Mouse (Mus musculus): ENCODE results near the gene Pex19. TPM values are rescaled to one million over a fixed set of nuclear protein-coding genes. Genes with fewer than 3 reads are reported as not detected.

Gene Pex19
- polyA plus RNA-seq, 1 experiment = 1.4 TPM

DNA sequence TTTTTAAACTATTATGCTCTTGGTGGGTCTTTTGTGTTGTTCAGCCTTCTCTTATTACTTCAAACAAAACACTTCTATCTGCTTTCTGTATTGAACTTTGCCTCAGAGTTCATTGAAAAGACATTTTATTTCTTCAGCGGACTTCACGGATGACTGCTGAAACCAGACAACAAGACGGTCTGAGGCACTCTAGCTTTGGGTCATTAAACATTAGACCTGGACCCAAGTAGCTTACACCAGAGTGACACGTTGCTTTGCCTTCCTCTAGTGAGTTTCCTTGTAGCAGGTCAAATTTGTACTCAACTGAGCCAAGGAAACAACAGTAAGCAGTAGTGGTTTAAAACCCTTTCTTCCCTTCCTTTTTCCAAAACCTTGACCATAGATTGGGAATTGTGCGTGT is 41.4 kb downstream of the Pex19 start:
- H3K9me3 ChIP-seq (ENCODE audit: control insufficient read depth, low read length) = no peaks in the 10 kb centered on the region
- TF ChIP-seq TAL1 (IDR thresholded peaks at IDR 0.05; ENCODE audit: low read length) (no peak), GATA1 (IDR thresholded peaks at IDR 0.05; ENCODE audit: low read length) (no peak)
- no peaks in the 10 kb centered on the region; the same call in 1 of the 2 replicates for H3K4me1 ChIP-seq (ENCODE audit: control insufficient read depth)
- peaks cover 98% of the 10 kb centered on the region for H3K36me3 ChIP-seq (ENCODE audit: control insufficient read depth)
- no peaks in the 10 kb centered on the region for H3K27me3 ChIP-seq (ENCODE audit: control insufficient read depth)
- H3K4me3 ChIP-seq (replicated peaks) = no peak overlapping the region

DNA sequence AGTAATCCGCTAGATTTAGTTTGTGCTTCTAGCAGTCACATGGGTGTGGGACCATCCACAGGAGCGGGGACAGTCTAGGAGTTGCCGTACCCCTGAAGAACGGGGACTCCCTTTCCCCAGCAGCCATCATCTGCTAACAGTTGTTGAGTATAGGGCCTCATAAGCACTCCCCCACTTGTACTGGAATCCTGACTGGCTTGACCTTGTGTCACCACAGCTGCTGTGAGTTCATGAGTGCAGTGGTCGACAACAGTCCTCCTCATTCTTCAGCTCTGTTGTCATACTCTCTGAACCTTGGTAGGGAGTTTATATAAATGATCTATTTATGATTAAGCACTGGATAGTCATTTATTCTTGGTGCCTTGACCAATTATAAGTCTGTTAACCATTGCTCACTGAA is 43.3 kb downstream of the Pex19 start:
- TF ChIP-seq TAL1 (IDR thresholded peaks at IDR 0.05; ENCODE audit: low read length) (no peak), GATA1 (IDR thresholded peaks at IDR 0.05; ENCODE audit: low read length) (no peak)
- no peak overlapping the region for H3K4me3 ChIP-seq (replicated peaks)
- peaks cover 99% of the 10 kb centered on the region for H3K36me3 ChIP-seq (ENCODE audit: control insufficient read depth)
- H3K4me1 ChIP-seq (ENCODE audit: control insufficient read depth) = no peaks in the 10 kb centered on the region
- H3K9me3 ChIP-seq (ENCODE audit: control insufficient read depth, low read length) = no peaks in the 10 kb centered on the region
- H3K27me3 ChIP-seq (ENCODE audit: control insufficient read depth) = no peaks in the 10 kb centered on the region

DNA sequence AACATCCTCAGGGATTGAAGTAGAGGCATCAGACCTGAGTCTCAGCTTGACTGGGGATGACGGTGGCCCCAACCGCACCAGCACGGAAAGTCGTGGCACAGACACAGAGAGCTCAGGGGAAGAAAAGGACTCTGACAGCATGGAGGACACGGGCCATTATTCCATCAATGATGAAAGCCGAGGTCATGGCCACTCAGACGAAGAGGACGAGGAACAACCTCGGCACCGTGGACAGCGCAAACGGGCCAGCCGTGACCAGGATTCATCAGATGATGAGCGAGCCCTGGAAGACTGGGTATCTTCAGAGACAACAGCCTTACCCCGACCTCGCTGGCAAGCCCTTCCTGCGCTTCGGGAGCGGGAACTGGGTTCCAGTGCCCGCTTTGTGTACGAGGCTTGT is 45.8 kb downstream of the Pex19 start:
- H3K4me1 ChIP-seq (ENCODE audit: control insufficient read depth) = no peaks in the 10 kb centered on the region
- H3K4me3 ChIP-seq (replicated peaks) = no peak overlapping the region
- H3K27me3 ChIP-seq (ENCODE audit: control insufficient read depth) = no peaks in the 10 kb centered on the region
- H3K36me3 ChIP-seq (ENCODE audit: control insufficient read depth) = peaks cover 98% of the 10 kb centered on the region
- TF ChIP-seq GATA1 (IDR thresholded peaks at IDR 0.05; ENCODE audit: low read length) = no peak
- no peak for TF ChIP-seq TAL1 (IDR thresholded peaks at IDR 0.05; ENCODE audit: low read length)
- H3K9me3 ChIP-seq (ENCODE audit: control insufficient read depth, low read length) = no peaks in the 10 kb centered on the region

DNA sequence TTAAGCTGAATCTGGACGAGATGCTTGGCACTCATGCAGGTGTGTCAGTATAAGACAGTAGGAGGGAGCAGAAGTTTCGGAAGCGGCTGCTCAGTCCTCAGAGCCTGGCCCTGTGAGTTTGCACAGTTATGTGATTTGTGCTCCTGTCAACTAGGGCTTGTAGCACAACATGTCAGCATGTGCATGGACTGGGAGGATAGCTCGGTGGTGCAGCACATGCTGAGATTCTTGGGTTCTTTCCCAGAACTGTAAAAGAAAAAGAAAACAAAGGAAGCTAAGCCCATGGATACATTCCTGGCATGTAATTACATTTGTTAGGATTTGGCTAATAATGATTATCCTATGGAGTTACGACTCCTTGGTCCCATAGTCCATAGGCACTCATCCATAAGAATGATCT is 46.6 kb downstream of the Pex19 start:
- H3K4me1 ChIP-seq (ENCODE audit: control insufficient read depth) = no peaks in the 10 kb centered on the region
- TF ChIP-seq TAL1 (IDR thresholded peaks at IDR 0.05; ENCODE audit: low read length) (no peak), GATA1 (IDR thresholded peaks at IDR 0.05; ENCODE audit: low read length) (no peak)
- H3K36me3 ChIP-seq (ENCODE audit: control insufficient read depth) = peaks cover 98% of the 10 kb centered on the region
- no peaks in the 10 kb centered on the region for H3K27me3 ChIP-seq (ENCODE audit: control insufficient read depth)
- H3K4me3 ChIP-seq (replicated peaks) = no peak overlapping the region
- H3K9me3 ChIP-seq (ENCODE audit: control insufficient read depth, low read length) = no peaks in the 10 kb centered on the region

- no peak overlapping the region for H3K4me3 ChIP-seq (replicated peaks)
- peaks cover 6% of the 10 kb centered on the region for H3K4me1 ChIP-seq (ENCODE audit: control insufficient read depth)
- peaks cover 99% of the 10 kb centered on the region for H3K36me3 ChIP-seq (ENCODE audit: control insufficient read depth)
- no peaks in the 10 kb centered on the region for H3K27me3 ChIP-seq (ENCODE audit: control insufficient read depth)
- TF ChIP-seq GATA1 (IDR thresholded peaks at IDR 0.05; ENCODE audit: low read length) (no peak), TAL1 (IDR thresholded peaks at IDR 0.05; ENCODE audit: low read length) (no peak)
- no peaks in the 10 kb centered on the region for H3K9me3 ChIP-seq (ENCODE audit: control insufficient read depth, low read length)
Observed at GRCm38 (mm10) chr1:172177791-172178190, 51.2 kb downstream of the Pex19 start.

GRCm38 (mm10) chr1:172179102-172179501 is 52.5 kb downstream of the Pex19 start:
- Histone ChIP-seq H3K27me3 (ENCODE audit: control insufficient read depth) (no peaks in the 10 kb centered on the region), H3K9me3 (ENCODE audit: control insufficient read depth, low read length) (no peaks in the 10 kb centered on the region), H3K36me3 (ENCODE audit: control insufficient read depth) (peaks cover 93% of the 10 kb centered on the region), H3K4me3 (replicated peaks) (no peak overlapping the region), H3K4me1 (ENCODE audit: control insufficient read depth) (peaks cover 12% of the 10 kb centered on the region)
- no peak for TF ChIP-seq TAL1 (IDR thresholded peaks at IDR 0.05; ENCODE audit: low read length)
- TF ChIP-seq GATA1 (IDR thresholded peaks at IDR 0.05; ENCODE audit: low read length) = no peak

- Histone ChIP-seq H3K4me3 (replicated peaks) (no peak overlapping the region), H3K9me3 (ENCODE audit: control insufficient read depth, low read length) (no peaks in the 10 kb centered on the region), H3K36me3 (ENCODE audit: control insufficient read depth) (peaks cover 91% of the 10 kb centered on the region), H3K4me1 (ENCODE audit: control insufficient read depth) (peaks cover 13% of the 10 kb centered on the region), H3K27me3 (ENCODE audit: control insufficient read depth) (no peaks in the 10 kb centered on the region)
- TF ChIP-seq TAL1 (IDR thresholded peaks at IDR 0.05; ENCODE audit: low read length) (no peak), GATA1 (IDR thresholded peaks at IDR 0.05; ENCODE audit: low read length) (no peak)
Observed at GRCm38 (mm10) chr1:172180881-172181280, 54.3 kb downstream of the Pex19 start.

DNA sequence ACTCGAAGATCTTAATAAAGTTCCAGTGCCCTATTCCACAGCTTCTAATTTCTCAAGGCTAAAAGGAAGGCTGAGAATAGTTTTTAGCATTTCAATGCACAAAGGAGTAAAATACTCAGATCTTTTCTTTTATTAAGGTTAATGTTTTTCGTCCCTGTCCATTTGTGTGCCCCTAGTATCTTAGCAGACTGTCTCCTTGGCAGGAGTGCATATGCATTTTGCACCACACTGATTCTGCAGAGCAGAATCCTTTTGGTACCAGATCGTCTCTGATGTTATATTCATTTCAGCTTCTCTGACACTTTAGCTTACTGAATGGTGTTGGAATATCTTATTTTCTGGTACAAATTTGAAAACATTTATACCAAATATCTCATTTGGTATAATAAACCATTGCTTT is 55.2 kb downstream of the Pex19 start:
- H3K27me3 ChIP-seq (ENCODE audit: control insufficient read depth) = no peaks in the 10 kb centered on the region
- TF ChIP-seq TAL1 (IDR thresholded peaks at IDR 0.05; ENCODE audit: low read length) (no peak), GATA1 (IDR thresholded peaks at IDR 0.05; ENCODE audit: low read length) (no peak)
- peaks cover 13% of the 10 kb centered on the region for H3K4me1 ChIP-seq (ENCODE audit: control insufficient read depth)
- no peak overlapping the region for H3K4me3 ChIP-seq (replicated peaks)
- H3K36me3 ChIP-seq (ENCODE audit: control insufficient read depth) = peaks cover 93% of the 10 kb centered on the region
- no peaks in the 10 kb centered on the region for H3K9me3 ChIP-seq (ENCODE audit: control insufficient read depth, low read length)

GRCm38 (mm10) chr1:172183056-172183455 is 56.5 kb downstream of the Pex19 start:
- no peaks in the 10 kb centered on the region for H3K9me3 ChIP-seq (ENCODE audit: control insufficient read depth, low read length)
- TF ChIP-seq TAL1 (IDR thresholded peaks at IDR 0.05; ENCODE audit: low read length) (no peak), GATA1 (IDR thresholded peaks at IDR 0.05; ENCODE audit: low read length) (no peak)
- H3K4me3 ChIP-seq (replicated peaks) = no peak overlapping the region
- no peaks in the 10 kb centered on the region for H3K27me3 ChIP-seq (ENCODE audit: control insufficient read depth)
- H3K4me1 ChIP-seq (ENCODE audit: control insufficient read depth) = peaks cover 13% of the 10 kb centered on the region
- H3K36me3 ChIP-seq (ENCODE audit: control insufficient read depth) = peaks cover 93% of the 10 kb centered on the region

DNA sequence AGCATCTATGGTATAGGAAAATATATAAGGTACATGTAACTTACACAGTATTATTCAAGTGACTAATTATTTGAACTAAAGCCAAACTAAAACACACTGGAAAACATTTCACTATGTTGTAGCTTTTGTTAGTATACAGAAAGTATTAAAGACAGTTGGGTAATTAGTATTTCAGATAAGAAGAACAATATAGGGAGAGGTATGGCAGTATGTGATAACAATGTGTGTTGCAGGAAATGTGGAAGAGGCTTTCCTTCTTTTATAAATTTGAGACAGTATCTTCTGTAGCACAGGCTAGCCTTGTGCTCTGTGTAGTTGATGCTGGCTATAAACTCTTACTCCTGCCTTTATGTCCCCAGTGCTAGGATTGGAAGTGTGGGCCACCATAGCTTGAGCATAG is 57.4 kb downstream of the Pex19 start:
- Histone ChIP-seq H3K36me3 (ENCODE audit: control insufficient read depth) (peaks cover 93% of the 10 kb centered on the region), H3K9me3 (ENCODE audit: control insufficient read depth, low read length) (no peaks in the 10 kb centered on the region), H3K27me3 (ENCODE audit: control insufficient read depth) (no peaks in the 10 kb centered on the region), H3K4me1 (ENCODE audit: control insufficient read depth) (peaks cover 13% of the 10 kb centered on the region), H3K4me3 (replicated peaks) (no peak overlapping the region)
- TF ChIP-seq GATA1 (IDR thresholded peaks at IDR 0.05; ENCODE audit: low read length) (no peak), TAL1 (IDR thresholded peaks at IDR 0.05; ENCODE audit: low read length) (no peak)

Other genes starting within 250 kb of the Pex19 start
- not detected in 2 replicates for gene Gm10521, start 231.1 kb upstream of the Pex19 start, polyA plus RNA-seq (2012)
- gene Slamf6, start 209.2 kb upstream of the Pex19 start, polyA plus RNA-seq (2012) = 0.01 TPM in 2 replicates
- 0.01 TPM in 1 of 2 replicates, not detected in the other for gene Vangl2, start 98.3 kb upstream of the Pex19 start, polyA plus RNA-seq (2012)
- not detected in 2 replicates for gene Nhlh1, start 69.2 kb upstream of the Pex19 start, polyA plus RNA-seq (2012)
- gene Copa, start 44.2 kb upstream of the Pex19 start, polyA plus RNA-seq (2012) = 0.55 and 0.78 TPM in 2 replicates
- 0.30 and 0.64 TPM in 2 replicates for gene Ncstn, start 44.0 kb upstream of the Pex19 start, polyA plus RNA-seq (2012)
- 4.1 and 4.3 TPM in 2 replicates for gene Dcaf8, start 21.3 kb downstream of the Pex19 start, polyA plus RNA-seq (2012)
- 0.04 and 0.10 TPM in 2 replicates for gene Pea15a, start 80.0 kb downstream of the Pex19 start, polyA plus RNA-seq (2012)
- gene Casq1, start 93.1 kb downstream of the Pex19 start, polyA plus RNA-seq (2012) = not detected in 2 replicates
- gene Atp1a4, start 131.7 kb downstream of the Pex19 start, polyA plus RNA-seq (2012) = not detected in 2 replicates
- 2.7 and 3.3 TPM in 2 replicates for gene Igsf8, start 134.9 kb downstream of the Pex19 start, polyA plus RNA-seq (2012)
- gene Atp1a2, start 171.3 kb downstream of the Pex19 start, polyA plus RNA-seq (2012) = not detected in 2 replicates
- 0.01 TPM in 1 of 2 replicates, not detected in the other for gene Kcnj9, start 202.6 kb downstream of the Pex19 start, polyA plus RNA-seq (2012)
- 0.01 TPM in 1 of 2 replicates, not detected in the other for gene Kcnj10, start 214.5 kb downstream of the Pex19 start, polyA plus RNA-seq (2012)
- 0.10 and 0.15 TPM in 2 replicates for gene Pigm, start 249.8 kb downstream of the Pex19 start, polyA plus RNA-seq (2012)

All from erythroblast, embryonic 14.5 days (primary cell).